Mouse (Mus musculus) forebrain, embryonic 14.5 days (tissue): ENCODE results near the gene Igf2. TPM values are rescaled to one million over a fixed set of nuclear protein-coding genes. Genes with fewer than 3 reads are reported as not detected.

ENCODE experiments used
- ATAC-seq: fragments of 200-750 bp; cut with Nextera tagmentation; 2 replicates; pipeline ENCODE4 v1.8.0; 2017; ENCODE audit warnings: mild to moderate bottlenecking, moderate library complexity
- DNase-seq: peaks from one replicate; pipeline ENCODE4 v3.0.0-alpha.2; 2015; ENCODE audit warnings: low spot score
- H3K27ac ChIP-seq: fragments of 300-500 bp; sonication (generic); 2 replicates; pipeline ENCODE4 v1.5.1; 2014; ENCODE audit warnings: low read depth, mild to moderate bottlenecking, control low read depth, low read length, moderate library complexity
- H3K27me3 ChIP-seq: fragments of 300-500 bp; sonication (generic); replicated peaks from 2 replicates; pipeline ENCODE4 v1.6.1; 2014; ENCODE audit warnings: low read length, control low read depth, mixed read lengths; ENCODE audit not compliant: control insufficient read depth, insufficient read depth
- H3K36me3 ChIP-seq: fragments of 300-500 bp; sonication (generic); 2 replicates; pipeline ENCODE4 v1.6.1; 2014; ENCODE audit warnings: low read length, control low read depth; ENCODE audit not compliant: control insufficient read depth, insufficient read depth
- H3K4me1 ChIP-seq: fragments of 300-500 bp; sonication (generic); 2 replicates; pipeline ENCODE4 v1.6.1; 2014; ENCODE audit warnings: antibody characterized with exemption, low read length, control low read depth; ENCODE audit not compliant: control insufficient read depth, insufficient read depth
- H3K4me2 ChIP-seq: fragments of 300-500 bp; sonication (generic); 2 replicates; pipeline ENCODE4 v1.6.1; 2014; ENCODE audit warnings: mild to moderate bottlenecking, control low read depth, low read length
- H3K4me3 ChIP-seq: fragments of 300-500 bp; sonication (generic); 2 replicates; pipeline ENCODE4 v1.5.1; 2014; ENCODE audit warnings: low read depth, low read length, control low read depth
- H3K9ac ChIP-seq: fragments of 300-500 bp; sonication (generic); 2 replicates; pipeline ENCODE4 v1.6.1; 2014; ENCODE audit warnings: mild to moderate bottlenecking, low read length, control low read depth, moderate library complexity
- H3K9me3 ChIP-seq: fragments of 300-500 bp; sonication (generic); replicated peaks from 2 replicates; pipeline ENCODE4 v1.6.1; 2016; ENCODE audit warnings: low read length, control low read depth, mixed read lengths; ENCODE audit not compliant: control insufficient read depth
- WGBS: fragments of 180-500 bp; shearing (Covaris S2); extraction: QIAGEN DNeasy Blood & Tissue Kit; methylation state at CpG from one replicate; pipeline ENCODE4 v1.1.7; 2014; 5-methylcytosine and 5-hydroxymethylcytosine counted together
- polyA plus RNA-seq: library from polyadenylated mRNA; unstranded; fragments of >200 nt; fragmentation: Nextera tagmentation; extraction: Ambion mirVana; gene quantifications from 2 replicates; pipeline ENCODE4 v1.2.1, GENCODE M21; 2014

Gene Igf2
- polyA plus RNA-seq, 1 experiment from 2014 or later = 74.0 TPM

DNA sequence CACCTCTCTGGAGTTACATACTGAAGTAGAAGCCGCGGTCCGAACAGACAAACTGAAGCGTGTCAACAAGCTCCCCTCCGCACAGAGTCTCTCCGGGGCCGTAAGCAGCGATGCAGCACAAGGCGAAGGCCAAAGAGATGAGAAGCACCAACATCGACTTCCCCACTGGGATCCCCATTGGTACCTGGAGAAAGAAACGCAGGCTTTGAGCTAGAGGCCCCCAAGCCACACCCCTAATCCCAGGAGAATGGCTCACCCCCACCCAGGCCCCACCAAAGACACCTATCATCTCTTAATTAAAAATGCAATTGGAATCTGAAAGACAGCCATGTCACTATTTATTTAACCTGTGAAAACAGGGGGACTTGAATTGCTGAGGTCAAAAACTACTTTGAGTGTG lies 11.0 kb downstream of the Igf2 start:
- Histone ChIP-seq H3K4me2 (no peak overlapping the region), H3K9ac (no peak overlapping the region), H3K36me3 (no peaks in the 10 kb centered on the region), H3K27ac (no peak overlapping the region), H3K4me1 (peaks cover 4% of the 10 kb centered on the region), H3K27me3 (peaks cover 79% of the 10 kb centered on the region), H3K9me3 (no peaks in the 10 kb centered on the region), H3K4me3 (no peak overlapping the region)
- DNase-seq (no peak), ATAC-seq (no peak)
- WGBS = 6% methylated on average over 11 of the region's 11 CpGs

GRCm38 (mm10) chr7:142653726-142654125 lies 12.9 kb downstream of the Igf2 start:
- ATAC-seq = no peak
- WGBS = 8% methylated on average over 18 of the region's 18 CpGs
- Histone ChIP-seq H3K36me3 (no peaks in the 10 kb centered on the region), H3K27me3 (peaks cover 60% of the 10 kb centered on the region), H3K4me3 (no peak overlapping the region), H3K4me1 (no peaks in the 10 kb centered on the region; the same call in 1 of the 2 replicates), H3K4me2 (no peak overlapping the region), H3K27ac (no peak overlapping the region), H3K9me3 (no peaks in the 10 kb centered on the region), H3K9ac (no peak overlapping the region)
- DNase-seq = no peak

- 20% methylated on average over 6 of the region's 6 CpGs for WGBS
- no peak overlapping the region for H3K27ac ChIP-seq
- H3K36me3 ChIP-seq = no peaks in the 10 kb centered on the region
- H3K4me3 ChIP-seq = no peak overlapping the region
- no peak overlapping the region for H3K4me2 ChIP-seq
- no peaks in the 10 kb centered on the region for H3K4me1 ChIP-seq
- H3K9ac ChIP-seq = no peak overlapping the region
- H3K27me3 ChIP-seq = no peaks in the 10 kb centered on the region
- no peak for DNase-seq
- ATAC-seq = no peak
- H3K9me3 ChIP-seq = peaks cover 4% of the 10 kb centered on the region; the same call in 1 of the 2 replicates
Measured at GRCm38 (mm10) chr7:142646676-142647075, 19.9 kb downstream of the Igf2 start.

GRCm38 (mm10) chr7:142645045-142645444 lies 21.6 kb downstream of the Igf2 start:
- 55% methylated on average over 5 of the region's 5 CpGs for WGBS
- no peaks in the 10 kb centered on the region for H3K36me3 ChIP-seq
- no peak for DNase-seq
- H3K4me3 ChIP-seq = no peak overlapping the region
- H3K27me3 ChIP-seq = no peaks in the 10 kb centered on the region
- H3K4me2 ChIP-seq = no peak overlapping the region
- peaks cover 4% of the 10 kb centered on the region; the same call in 1 of the 2 replicates for H3K9me3 ChIP-seq
- no peak for ATAC-seq
- no peak overlapping the region for H3K27ac ChIP-seq
- no peak overlapping the region for H3K9ac ChIP-seq
- no peaks in the 10 kb centered on the region for H3K4me1 ChIP-seq

GRCm38 (mm10) chr7:142636178-142636577 lies 30.4 kb downstream of the Igf2 start:
- DNase-seq = no peak
- Histone ChIP-seq H3K4me3 (no peak overlapping the region), H3K4me2 (no peak overlapping the region), H3K4me1 (no peaks in the 10 kb centered on the region), H3K36me3 (no peaks in the 10 kb centered on the region), H3K27ac (no peak overlapping the region), H3K9me3 (no peaks in the 10 kb centered on the region), H3K27me3 (no peaks in the 10 kb centered on the region), H3K9ac (no peak overlapping the region)
- ATAC-seq = no peak

GRCm38 (mm10) chr7:142630691-142631090 lies 35.9 kb downstream of the Igf2 start:
- WGBS = 77% methylated on average over 10 of the region's 10 CpGs
- H3K4me1 ChIP-seq = no peaks in the 10 kb centered on the region
- no peak overlapping the region for H3K4me3 ChIP-seq
- no peak overlapping the region for H3K9ac ChIP-seq
- no peak overlapping the region for H3K4me2 ChIP-seq
- ATAC-seq (no peak), DNase-seq (peak; percentile 20)
- no peak overlapping the region for H3K27ac ChIP-seq
- no peaks in the 10 kb centered on the region for H3K9me3 ChIP-seq
- H3K27me3 ChIP-seq = no peaks in the 10 kb centered on the region
- no peaks in the 10 kb centered on the region for H3K36me3 ChIP-seq

- no peak overlapping the region for H3K27ac ChIP-seq
- no peak for DNase-seq
- H3K4me2 ChIP-seq = no peak overlapping the region
- 79% methylated on average over 6 of the region's 6 CpGs for WGBS
- H3K9me3 ChIP-seq = no peaks in the 10 kb centered on the region
- no peaks in the 10 kb centered on the region for H3K27me3 ChIP-seq
- ATAC-seq = no peak
- H3K4me1 ChIP-seq = no peaks in the 10 kb centered on the region
- no peaks in the 10 kb centered on the region for H3K36me3 ChIP-seq
- no peak overlapping the region for H3K4me3 ChIP-seq
- no peak overlapping the region for H3K9ac ChIP-seq
Measured at GRCm38 (mm10) chr7:142629806-142630205, 36.8 kb downstream of the Igf2 start.

DNA sequence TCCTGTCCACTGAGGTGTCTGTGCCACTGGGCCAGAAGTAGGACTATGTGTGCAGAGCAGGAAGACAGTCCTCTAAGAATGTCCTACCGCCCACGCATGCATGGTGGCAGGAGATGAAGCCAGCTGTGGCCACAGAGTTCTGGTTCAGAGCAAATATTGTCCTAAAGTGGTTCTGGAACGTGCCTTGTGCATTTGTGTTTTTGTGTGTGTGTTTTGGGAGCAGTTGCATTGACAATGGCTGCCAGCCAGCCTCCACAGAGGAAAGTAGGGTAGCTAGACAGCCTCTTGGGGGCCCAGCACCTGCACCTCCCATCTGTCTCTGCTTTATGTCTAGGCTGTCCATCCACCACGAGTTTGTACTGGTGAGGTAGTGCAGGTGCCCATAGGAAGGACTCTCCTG lies 44.4 kb downstream of the Igf2 start:
- Histone ChIP-seq H3K4me2 (no peak overlapping the region), H3K4me1 (no peaks in the 10 kb centered on the region), H3K27me3 (no peaks in the 10 kb centered on the region), H3K9me3 (no peaks in the 10 kb centered on the region), H3K9ac (no peak overlapping the region), H3K4me3 (no peak overlapping the region), H3K27ac (no peak overlapping the region), H3K36me3 (no peaks in the 10 kb centered on the region)
- no peak for DNase-seq
- 74% methylated on average over 4 of the region's 4 CpGs for WGBS
- ATAC-seq = no peak

DNA sequence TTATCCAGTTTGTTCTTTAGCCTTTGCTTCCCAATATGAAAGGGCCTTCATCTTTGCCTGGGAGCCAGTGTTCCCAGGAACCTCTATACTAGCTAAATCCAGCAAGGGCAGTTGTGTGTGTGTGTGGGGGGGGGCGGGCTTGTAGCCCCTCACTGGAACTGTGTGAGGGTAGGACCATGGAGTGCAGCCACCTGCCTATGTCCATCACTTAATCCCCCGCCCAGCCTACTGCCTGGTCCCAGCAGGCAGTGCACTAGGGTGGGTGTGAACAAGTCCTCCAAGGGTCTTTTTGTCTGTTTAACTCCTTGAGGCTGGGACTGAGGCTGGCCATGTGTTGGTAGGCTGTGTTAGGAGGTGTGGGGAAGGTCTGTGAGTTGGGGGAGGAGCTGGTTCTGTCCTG lies 53.5 kb downstream of the Igf2 start:
- no peak for ATAC-seq
- 49% methylated on average over 2 of the region's 2 CpGs for WGBS

More for the DNA sequence above, 53.5 kb downstream of the Igf2 start:
- no peak for DNase-seq
- Histone ChIP-seq H3K4me2 (no peak overlapping the region), H3K27me3 (no peaks in the 10 kb centered on the region), H3K4me1 (peaks cover 2% of the 10 kb centered on the region; the same call in 1 of the 2 replicates), H3K9me3 (no peaks in the 10 kb centered on the region), H3K36me3 (no peaks in the 10 kb centered on the region), H3K27ac (no peak overlapping the region), H3K9ac (no peak overlapping the region), H3K4me3 (no peak overlapping the region)
